ENCODE assay signal across 8 mouse cellular contexts in the genomic region with DNA sequence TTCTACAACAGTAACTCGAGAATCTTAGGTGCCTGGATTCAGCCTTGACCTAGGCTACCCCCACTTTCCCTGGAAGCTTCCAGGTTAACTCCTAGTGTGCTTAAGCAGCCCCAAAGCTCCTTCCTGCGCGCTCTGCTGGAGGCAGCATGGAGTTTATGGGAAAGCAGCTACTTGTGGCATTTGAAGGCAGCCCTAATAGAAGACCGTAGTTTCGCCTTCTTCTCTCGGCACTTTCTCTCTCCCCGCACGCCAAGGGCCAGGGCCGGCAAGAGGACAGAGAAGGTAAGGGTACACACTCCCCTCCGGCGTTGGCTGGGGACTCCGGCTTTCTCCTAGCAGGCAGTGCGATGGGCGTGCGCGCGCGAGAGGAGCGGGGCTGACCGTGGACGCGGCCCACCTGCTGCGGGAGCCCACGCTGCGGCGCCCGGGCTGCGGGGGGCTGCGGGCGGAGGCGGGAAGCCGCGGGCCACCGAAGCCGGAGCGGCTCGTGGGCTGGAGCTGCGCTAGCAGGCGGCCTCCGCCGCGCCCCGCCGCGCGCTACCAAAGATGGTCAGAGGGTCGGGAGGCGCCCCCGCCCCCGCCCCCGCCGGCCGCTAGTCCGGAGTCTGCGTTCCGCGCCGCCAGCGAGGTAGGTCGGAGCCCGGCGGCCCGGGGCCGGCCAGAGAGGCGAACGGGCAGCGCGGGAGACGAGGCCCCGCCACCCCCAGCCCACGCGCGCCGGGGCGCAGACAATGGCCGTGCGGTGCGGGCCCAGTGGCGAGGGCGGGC. TPM values are rescaled to one million over a fixed set of nuclear protein-coding genes. Genes with fewer than 3 reads are reported as not detected.
DNase-seq lines count a peak whose midpoint lies in the region; ATAC-seq and TF ChIP-seq lines count a peak whose summit lies in the region.

No protein-coding gene starts in this region.

- H3K4me2 ChIP-seq in embryonic facial prominence, embryonic 12.5 days (replicated peaks), result peak overlapping the region; percentile 74
- H3K4me2 ChIP-seq in kidney, embryonic 14.5 days (replicated peaks; ENCODE audit: low read depth, low read length), result peak overlapping the region; percentile 52
- peak overlapping the region; percentile 99 for H3K4me2 ChIP-seq in liver, postnatal 0 days (ENCODE audit: low read depth, low read length)
- peak overlapping the region; percentile 75 for H3K4me2 ChIP-seq in neural tube, embryonic 13.5 days

- under 1% methylated on average over 66 of the region's 80 CpGs for WGBS in embryonic facial prominence, embryonic 12.5 days
- under 1% methylated on average over 59 of the region's 80 CpGs for WGBS in kidney, embryonic 14.5 days
- WGBS in liver, postnatal 0 days (ENCODE audit: insufficient replicate concordance), result under 1% methylated on average over 45 of the region's 80 CpGs
- under 1% methylated on average over 44 of the region's 80 CpGs for WGBS in neural tube, embryonic 13.5 days
- WGBS in thymus, adult 2 months, result under 1% methylated on average over 74 of the region's 80 CpGs

- H3K27ac ChIP-seq in embryonic facial prominence, embryonic 12.5 days, result peak overlapping the region; percentile 97
- peak overlapping the region; percentile 82 for H3K27ac ChIP-seq in kidney, embryonic 14.5 days (ENCODE audit: low read depth, low read length)
- peak overlapping the region; percentile 90 for H3K27ac ChIP-seq in liver, postnatal 0 days (ENCODE audit: low read depth)
- H3K27ac ChIP-seq in neural tube, embryonic 13.5 days (replicated peaks), result peak overlapping the region; percentile 96
- H3K27ac ChIP-seq in thymus, adult 2 months (ENCODE audit: control insufficient read depth, insufficient read depth, low read length), result no peak overlapping the region

- peak overlapping the region; percentile 90 for H3K4me3 ChIP-seq in embryonic facial prominence, embryonic 12.5 days
- peak overlapping the region; percentile 66 for H3K4me3 ChIP-seq in kidney, embryonic 14.5 days (ENCODE audit: low read length)
- H3K4me3 ChIP-seq in liver, postnatal 0 days (ENCODE audit: low read depth, low read length), result peak overlapping the region; percentile 92
- peak overlapping the region; percentile 80 for H3K4me3 ChIP-seq in neural tube, embryonic 13.5 days
- H3K4me3 ChIP-seq in thymus, adult 2 months (ENCODE audit: control insufficient read depth, insufficient read depth, low read length), result peak overlapping the region; percentile 63

- no peaks in the 10 kb centered on the region for H3K9me3 ChIP-seq in embryonic facial prominence, embryonic 12.5 days
- H3K9me3 ChIP-seq in kidney, embryonic 14.5 days (ENCODE audit: control insufficient read depth, low read length), result no peaks in the 10 kb centered on the region
- no peaks in the 10 kb centered on the region for H3K9me3 ChIP-seq in liver, postnatal 0 days (ENCODE audit: low read length)
- no peaks in the 10 kb centered on the region for H3K9me3 ChIP-seq in neural tube, embryonic 13.5 days

- H3K36me3 ChIP-seq in embryonic facial prominence, embryonic 12.5 days, result peaks cover 7% of the 10 kb centered on the region; the same call in 1 of the 2 replicates
- peaks cover 18% of the 10 kb centered on the region; the same call in 1 of the 2 replicates for H3K36me3 ChIP-seq in kidney, embryonic 14.5 days (ENCODE audit: control insufficient read depth, insufficient read depth, low read length)
- peaks cover 5% of the 10 kb centered on the region; the same call in 1 of the 2 replicates for H3K36me3 ChIP-seq in liver, postnatal 0 days (replicated peaks; ENCODE audit: insufficient read depth, low read length)
- peaks cover 16% of the 10 kb centered on the region for H3K36me3 ChIP-seq in neural tube, embryonic 13.5 days
- no peaks in the 10 kb centered on the region for H3K36me3 ChIP-seq in thymus, adult 2 months (ENCODE audit: control insufficient read depth, insufficient read depth, low read length)

- peak; percentile 59 for ATAC-seq in embryonic facial prominence, embryonic 12.5 days (ENCODE audit: insufficient number of reproducible peaks, insufficient read depth, low FRiP score, low TSS enrichment)
- peak; percentile 84 for ATAC-seq in kidney, embryonic 14.5 days (ENCODE audit: low FRiP score, low TSS enrichment)
- peak; percentile 31 for ATAC-seq in liver, postnatal 0 days
- peak; percentile 87 for ATAC-seq in neural tube, embryonic 13.5 days (ENCODE audit: low read depth)

- DNase-seq in B cell, adult 2 months, result peak; percentile 24 to 28
- DNase-seq in adrenal gland, postnatal 14 days, result peak; percentile 68
- DNase-seq in heart, adult 9 months (ENCODE audit: low spot score in 2 of 2), result peak; percentile 18 to 25
- peak; percentile 60 for DNase-seq in liver, postnatal 0 days
- peak; percentile 19 for DNase-seq in thymus, adult 2 months

- TF ChIP-seq EP300 in liver, postnatal 0 days (IDR thresholded peaks at IDR 0.05; ENCODE audit: low read depth), result no peak

- TF ChIP-seq POLR2A in thymus, adult 2 months (IDR thresholded peaks at IDR 0.05; ENCODE audit: control insufficient read depth, extremely low read depth, insufficient read depth, low read length, poor library complexity), result 0 out of 2 replicates have a peak, but pooled peaks have one; percentile 13

- no peaks in the 10 kb centered on the region for H3K27me3 ChIP-seq in embryonic facial prominence, embryonic 12.5 days
- H3K27me3 ChIP-seq in kidney, embryonic 14.5 days (ENCODE audit: control insufficient read depth, insufficient read depth, low read length), result no peaks in the 10 kb centered on the region
- H3K27me3 ChIP-seq in liver, postnatal 0 days (ENCODE audit: insufficient read depth, low read length), result no peaks in the 10 kb centered on the region
- H3K27me3 ChIP-seq in neural tube, embryonic 13.5 days, result no peaks in the 10 kb centered on the region
- H3K27me3 ChIP-seq in thymus, adult 2 months (ENCODE audit: control insufficient read depth, insufficient read depth, low read length), result no peaks in the 10 kb centered on the region

- TF ChIP-seq CTCF in liver, postnatal 0 days (IDR thresholded peaks at IDR 0.05; ENCODE audit: low read depth), result no peak
- no peak for TF ChIP-seq CTCF in thymus, adult 2 months (IDR thresholded peaks at IDR 0.05; ENCODE audit: borderline replicate concordance, control insufficient read depth, extremely low read depth, insufficient read depth, low read length, poor library complexity)

- H3K4me1 ChIP-seq in embryonic facial prominence, embryonic 12.5 days, result 0 out of 2 replicates have a peak, but pooled peaks cover 2% of the 10 kb centered on the region
- no peaks in the 10 kb centered on the region for H3K4me1 ChIP-seq in kidney, embryonic 14.5 days (ENCODE audit: control insufficient read depth, insufficient read depth, low read length)
- peaks cover 18% of the 10 kb centered on the region for H3K4me1 ChIP-seq in liver, postnatal 0 days (ENCODE audit: insufficient read depth)
- peaks cover 42% of the 10 kb centered on the region for H3K4me1 ChIP-seq in neural tube, embryonic 13.5 days (replicated peaks)
- peaks cover 9% of the 10 kb centered on the region; the same call in 1 of the 2 replicates for H3K4me1 ChIP-seq in thymus, adult 2 months (replicated peaks; ENCODE audit: control insufficient read depth, insufficient read depth, low read length)

- peak overlapping the region; percentile 96 for H3K9ac ChIP-seq in embryonic facial prominence, embryonic 12.5 days
- H3K9ac ChIP-seq in kidney, embryonic 14.5 days (ENCODE audit: low read depth, low read length), result peak overlapping the region; percentile 96
- H3K9ac ChIP-seq in liver, postnatal 0 days (replicated peaks), result peak overlapping the region; percentile 88
- H3K9ac ChIP-seq in neural tube, embryonic 13.5 days, result peak overlapping the region; percentile 98

RNA-seq across cellular contexts. Expression of a gene that starts 0.8 kb away (rescaled TPM):
- total RNA-seq in adrenal gland, postnatal 14 days (2021), result 10.6 and 11.0 TPM in 2 replicates
- polyA plus RNA-seq in embryonic facial prominence, embryonic 12.5 days (2016; fragmentation: Nextera tagmentation; extraction: Ambion mirVana), result 35.4 and 36.1 TPM in 2 replicates
- 26.2 and 32.8 TPM in 2 replicates for polyA plus RNA-seq in kidney, embryonic 14.5 days (2014; fragmentation: Nextera tagmentation; extraction: Ambion mirVana)
- polyA plus RNA-seq in liver, postnatal 0 days (2015; fragmentation: Nextera tagmentation; extraction: Ambion mirVana), result 3.9 and 5.6 TPM in 2 replicates
- polyA plus RNA-seq in neural tube, embryonic 13.5 days (2015; fragmentation: Nextera tagmentation; extraction: Ambion mirVana), result 57.9 and 67.3 TPM in 2 replicates
- 2.5 and 3.4 TPM in 2 replicates for polyA plus RNA-seq in thymus, adult 2 months (2012; rRNA removed)

RNA-seq across cellular contexts. Expression of a gene that starts 33.1 kb away (rescaled TPM):
- total RNA-seq in adrenal gland, postnatal 14 days (2021), result 20.8 and 22.4 TPM in 2 replicates
- 25.0 and 27.9 TPM in 2 replicates for polyA plus RNA-seq in embryonic facial prominence, embryonic 12.5 days (2016; fragmentation: Nextera tagmentation; extraction: Ambion mirVana)
- polyA plus RNA-seq in kidney, embryonic 14.5 days (2014; fragmentation: Nextera tagmentation; extraction: Ambion mirVana), result 21.7 and 25.1 TPM in 2 replicates
- 13.0 and 13.5 TPM in 2 replicates for polyA plus RNA-seq in liver, postnatal 0 days (2015; fragmentation: Nextera tagmentation; extraction: Ambion mirVana)
- polyA plus RNA-seq in neural tube, embryonic 13.5 days (2015; fragmentation: Nextera tagmentation; extraction: Ambion mirVana), result 38.2 and 39.0 TPM in 2 replicates
- polyA plus RNA-seq in thymus, adult 2 months (2012; rRNA removed), result 87.1 and 106 TPM in 2 replicates

RNA-seq across cellular contexts. Expression of a gene that starts 33.2 kb away (rescaled TPM):
- 1.2 and 1.7 TPM in 2 replicates for total RNA-seq in adrenal gland, postnatal 14 days (2021)
- polyA plus RNA-seq in embryonic facial prominence, embryonic 12.5 days (2016; fragmentation: Nextera tagmentation; extraction: Ambion mirVana), result 2.2 TPM in 2 replicates
- 3.0 and 3.2 TPM in 2 replicates for polyA plus RNA-seq in kidney, embryonic 14.5 days (2014; fragmentation: Nextera tagmentation; extraction: Ambion mirVana)
- polyA plus RNA-seq in liver, postnatal 0 days (2015; fragmentation: Nextera tagmentation; extraction: Ambion mirVana), result 0.29 and 0.30 TPM in 2 replicates
- 2.4 and 3.1 TPM in 2 replicates for polyA plus RNA-seq in neural tube, embryonic 13.5 days (2015; fragmentation: Nextera tagmentation; extraction: Ambion mirVana)
- polyA plus RNA-seq in thymus, adult 2 months (2012; rRNA removed), result 0.26 and 0.43 TPM in 2 replicates

RNA-seq across cellular contexts. Expression of a gene that starts 38.8 kb away (rescaled TPM):
- 185 TPM in 2 replicates for total RNA-seq in adrenal gland, postnatal 14 days (2021)
- 339 and 371 TPM in 2 replicates for polyA plus RNA-seq in embryonic facial prominence, embryonic 12.5 days (2016; fragmentation: Nextera tagmentation; extraction: Ambion mirVana)
- polyA plus RNA-seq in kidney, embryonic 14.5 days (2014; fragmentation: Nextera tagmentation; extraction: Ambion mirVana), result 387 and 489 TPM in 2 replicates
- polyA plus RNA-seq in liver, postnatal 0 days (2015; fragmentation: Nextera tagmentation; extraction: Ambion mirVana), result 112 and 128 TPM in 2 replicates
- polyA plus RNA-seq in neural tube, embryonic 13.5 days (2015; fragmentation: Nextera tagmentation; extraction: Ambion mirVana), result 341 and 352 TPM in 2 replicates
- polyA plus RNA-seq in thymus, adult 2 months (2012; rRNA removed), result 5.4 and 6.9 TPM in 2 replicates

Comparison
In these comparisons a context has a peak if more than half of its experiments do, and no peak if none do; other contexts are left out.
1. ATAC-seq: peak in every context shown above with its lines; median percentile 87 in neural tube, embryonic 13.5 days; 84 in kidney, embryonic 14.5 days; 59 in embryonic facial prominence, embryonic 12.5 days; 31 in liver, postnatal 0 days.